Mouse (Mus musculus): ENCODE measurements around the gene Fchsd2.

DNA sequence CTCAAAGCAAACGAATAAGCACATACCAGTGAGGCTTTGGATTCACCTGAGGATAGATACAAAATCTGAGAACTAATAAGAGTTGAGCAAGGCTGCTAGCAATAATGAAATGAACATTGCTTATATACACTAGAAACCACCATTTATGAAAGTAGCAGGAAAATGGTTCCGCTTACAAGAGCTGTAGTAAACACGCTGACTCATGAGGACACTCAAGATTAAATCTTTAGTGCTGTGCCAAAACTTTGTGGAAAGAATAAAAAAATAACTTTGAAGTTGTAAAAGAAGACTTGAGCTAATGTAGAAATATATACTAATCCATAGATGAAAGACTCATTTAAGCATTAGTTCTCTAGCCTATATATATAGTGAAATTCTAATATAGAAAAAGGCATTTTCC lies 35.1 kb downstream of the Fchsd2 start:
- TF ChIP-seq CTCF (IDR thresholded peaks at IDR 0.05; ENCODE audit: extremely low read depth, insufficient read depth, low read length) (no peak), POLR2A (IDR thresholded peaks at IDR 0.05; ENCODE audit: extremely low read depth, insufficient read depth, low read length) (no peak)
